In genomic region chr2:103483986-103484520, GRCm38 (mm10) we compare ENCODE assay signal across 8 mouse cellular contexts. TPM values are rescaled to one million over a fixed set of nuclear protein-coding genes. Genes with fewer than 3 reads are reported as not detected.
A peak's percentile ranks its signal among the peaks of the same experiment; 100 is the strongest.
DNase-seq lines count a peak whose midpoint lies in the region; ATAC-seq and TF ChIP-seq lines count a peak whose summit lies in the region.

No protein-coding gene starts in this region.

- H3K27me3 ChIP-seq in forebrain, postnatal 0 days (ENCODE audit: insufficient read depth, low read length), result no peaks in the 10 kb centered on the region
- H3K27me3 ChIP-seq in liver, embryonic 14.5 days (ENCODE audit: control insufficient read depth, insufficient read depth, low read length), result no peaks in the 10 kb centered on the region

- WGBS in forebrain, postnatal 0 days, result 28% methylated on average over 5 of the region's 5 CpGs
- WGBS in liver, embryonic 14.5 days (ENCODE audit: insufficient replicate concordance), result 9% methylated on average over 5 of the region's 5 CpGs

- intact Hi-C loops in left cerebral cortex, postnatal 36 days (cut with DNase I), result no loop called here

- no peaks in the 10 kb centered on the region; the same call in 1 of the 2 replicates for H3K36me3 ChIP-seq in ES-E14 (ENCODE audit: control insufficient read depth, insufficient read depth, low read length, poor library complexity, severe bottlenecking)
- H3K36me3 ChIP-seq in forebrain, postnatal 0 days (ENCODE audit: insufficient read depth), result no peaks in the 10 kb centered on the region
- peaks cover 18% of the 10 kb centered on the region for H3K36me3 ChIP-seq in liver, embryonic 14.5 days (replicated peaks; ENCODE audit: control insufficient read depth, insufficient read depth, low read depth)

- TF ChIP-seq CTCF in forebrain, postnatal 0 days (IDR thresholded peaks at IDR 0.05; ENCODE audit: low read depth), result no peak
- no peak for TF ChIP-seq CTCF in liver, embryonic 14.5 days (IDR thresholded peaks at IDR 0.05; ENCODE audit: low read depth)

- peaks cover 0 to 5% of the 10 kb centered on the region in 2 experiments; a peak in 1 of 4 replicates for H3K4me1 ChIP-seq in ES-E14 (ENCODE audit: control insufficient read depth in 2 of 2, insufficient read depth in 2 of 2, low read length in 2 of 2, poor library complexity in 1 of 2)
- peaks cover 11% of the 10 kb centered on the region; the same call in 1 of the 2 replicates for H3K4me1 ChIP-seq in forebrain, postnatal 0 days (ENCODE audit: insufficient read depth)
- H3K4me1 ChIP-seq in liver, embryonic 14.5 days (replicated peaks; ENCODE audit: control insufficient read depth in 2 of 2, insufficient read depth in 2 of 2, low read length in 1 of 2), result peaks cover 41 to 42% of the 10 kb centered on the region in 2 experiments

- in situ Hi-C loops in ES-E14 (cut with MboI; ENCODE audit: low sequenced_read_pairs in 2 of 2, unreplicated experiment in 2 of 2), result no loop called here

- TF ChIP-seq EP300 in liver, embryonic 14.5 days (IDR thresholded peaks at IDR 0.05; ENCODE audit: low read depth), result peak; percentile 79

- H3K4me3 ChIP-seq in ES-E14 (ENCODE audit: insufficient read depth in 1 of 2, low read depth in 1 of 2, low read length in 2 of 2, poor library complexity in 1 of 2, severe bottlenecking in 1 of 2), result peak overlapping the region; percentile 81 to 92
- H3K4me3 ChIP-seq in forebrain, postnatal 0 days (ENCODE audit: low read depth, low read length), result peak overlapping the region; percentile 56
- H3K4me3 ChIP-seq in liver, embryonic 14.5 days (ENCODE audit: insufficient read depth in 1 of 2, low read depth in 2 of 2, low read length in 2 of 2), result peak overlapping the region; percentile 86 to 90

- H3K27ac ChIP-seq in ES-E14 (ENCODE audit: insufficient read depth, low read depth, low read length, poor library complexity, severe bottlenecking), result no peak overlapping the region
- H3K27ac ChIP-seq in forebrain, postnatal 0 days (ENCODE audit: low read depth, low read length), result peak overlapping the region; percentile 86; the same call in 1 of the 2 replicates
- H3K27ac ChIP-seq in liver, embryonic 14.5 days, result peak overlapping the region; percentile 95

- H3K9ac ChIP-seq in ES-E14 (ENCODE audit: insufficient read depth, low read depth, low read length, poor library complexity, severe bottlenecking), result no peak overlapping the region
- H3K9ac ChIP-seq in forebrain, postnatal 0 days, result peak overlapping the region; percentile 64
- peak overlapping the region; percentile 97 for H3K9ac ChIP-seq in liver, embryonic 14.5 days (replicated peaks)

- DNase-seq in embryo, embryonic 11 days, result peak; percentile 5
- DNase-seq in embryo, embryonic 10 days (ENCODE audit: low spot score), result no peak
- no peak for DNase-seq in ES-E14 (ENCODE audit: low read depth, low spot score)
- DNase-seq in forebrain, postnatal 0 days, result no peak
- peak in 2 of 3 experiments; percentile 62 to 75 for DNase-seq in liver, embryonic 14.5 days (ENCODE audit: low read depth in 3 of 3, low spot score in 3 of 3)
- DNase-seq in left cerebral cortex, postnatal 36 days (ENCODE audit: low spot score in 2 of 2), result no peak
- DNase-seq in gastrocnemius, adult 18-20 months (ENCODE audit: low spot score), result no peak

- no peak for ATAC-seq in forebrain, postnatal 0 days
- ATAC-seq in liver, embryonic 14.5 days (ENCODE audit: insufficient read depth), result peak; percentile 64
- ATAC-seq in activated CD4-positive, CD25-positive, alpha-beta regulatory T cell, adult 4 months, result no peak

- H3K4me2 ChIP-seq in forebrain, postnatal 0 days (ENCODE audit: low read depth), result peak overlapping the region; percentile 59
- H3K4me2 ChIP-seq in liver, embryonic 14.5 days (ENCODE audit: low read depth), result peak overlapping the region; percentile 83

- no peaks in the 10 kb centered on the region for H3K9me3 ChIP-seq in ES-E14 (ENCODE audit: control insufficient read depth, insufficient read depth, low read depth, low read length)
- H3K9me3 ChIP-seq in forebrain, postnatal 0 days (ENCODE audit: low read length), result no peaks in the 10 kb centered on the region
- no peaks in the 10 kb centered on the region for H3K9me3 ChIP-seq in liver, embryonic 14.5 days (ENCODE audit: control insufficient read depth, low read length)

TF ChIP-seq in ES-E14, 5 proteins besides CTCF, POLR2A, EP300 and RAD21:
- TF ChIP-seq ZC3H11A (IDR thresholded peaks at IDR 0.05; ENCODE audit: borderline replicate concordance, low read depth, low read length), result no peak
- TF ChIP-seq HCFC1 (IDR thresholded peaks at IDR 0.05; ENCODE audit: borderline replicate concordance, insufficient read depth, low read length), result no peak
- no peak for TF ChIP-seq CHD2 (IDR thresholded peaks at IDR 0.05; ENCODE audit: low read depth, low read length)
- TF ChIP-seq ZNF384 (IDR thresholded peaks at IDR 0.05; ENCODE audit: low read depth, low read length), result no peak
- no peak for TF ChIP-seq MAFK (IDR thresholded peaks at IDR 0.05; ENCODE audit: insufficient read depth, low read depth, low read length)
TF ChIP-seq in ES-E14: peak in this region for 0.

RNA-seq across cellular contexts. Expression of gene Cat, which starts 0.9 kb away (rescaled TPM):
- total RNA-seq in ES-E14 (2012; rRNA removed), result 13.1 and 23.0 TPM in 2 replicates
- total RNA-seq in forebrain, postnatal 0 days (2014; rRNA removed), result 84.2 and 91.3 TPM in 2 replicates
- 59.4 and 64.2 TPM in 2 replicates for polyA plus RNA-seq in forebrain, postnatal 0 days (2015; fragmentation: Nextera tagmentation; extraction: Ambion mirVana)
- polyA plus RNA-seq in liver, embryonic 14.5 days (2012; rRNA removed), result 86.1 and 90.2 TPM in 2 replicates
- polyA plus RNA-seq in liver, embryonic 14.5 days (2014; fragmentation: Nextera tagmentation; extraction: Ambion mirVana), result 155 and 161 TPM in 2 replicates
- 100 to 1,000 TPM; 104 to 110 TPM for polyA plus RNA-seq in activated CD4-positive, CD25-positive, alpha-beta regulatory T cell, adult 4 months (2017; shearing (Covaris generic))
- 10 to 100 TPM; 40.2 to 51.7 TPM for total RNA-seq in left cerebral cortex, postnatal 36 days (2021)
- total RNA-seq in gastrocnemius, adult 18-20 months (2021), result 100 to 1,000 TPM; 114 to 125 TPM

Comparison
In these comparisons a context has a peak if more than half of its experiments do, and no peak if none do; other contexts are left out.
1. DNase-seq: peak in embryo, embryonic 11 days (single experiment) and liver, embryonic 14.5 days (2 of 3); none in embryo, embryonic 10 days (single experiment), ES-E14 (single experiment), forebrain, postnatal 0 days (single experiment), left cerebral cortex, postnatal 36 days (0 of 2) and gastrocnemius, adult 18-20 months (single experiment).
2. Peak in every context shown above with its lines, with median percentiles within 50 percentile points of each other: H3K4me3 ChIP-seq.